ENCODE assay signal across 8 mouse cellular contexts in genomic region chrX:8192640-8193418, GRCm38 (mm10). TPM values are rescaled to one million over a fixed set of nuclear protein-coding genes. Genes with fewer than 3 reads are reported as not detected.
DNase-seq lines count a peak whose midpoint lies in the region; ATAC-seq and TF ChIP-seq lines count a peak whose summit lies in the region.

No protein-coding gene starts in this region.

- peak overlapping the region; percentile 41; the same call in 1 of the 2 replicates for H3K9ac ChIP-seq in hindbrain, postnatal 0 days (replicated peaks; ENCODE audit: low read length)

- no peaks in the 10 kb centered on the region for H3K36me3 ChIP-seq in hindbrain, postnatal 0 days (ENCODE audit: insufficient read depth, low read length)
- no peaks in the 10 kb centered on the region for H3K36me3 ChIP-seq in macrophage (ENCODE audit: inconsistent target)

- H3K9me3 ChIP-seq in hindbrain, postnatal 0 days (ENCODE audit: low read length), result no peaks in the 10 kb centered on the region

- peak; percentile 98 for ATAC-seq in hindbrain, postnatal 0 days

- H3K4me2 ChIP-seq in hindbrain, postnatal 0 days (ENCODE audit: low read depth, low read length), result peak overlapping the region; percentile 62

- H3K4me3 ChIP-seq in gastrocnemius, adult 2 months, result peak overlapping the region; percentile 84
- H3K4me3 ChIP-seq in hindbrain, postnatal 0 days (ENCODE audit: low read length), result peak overlapping the region; percentile 48
- H3K4me3 ChIP-seq in left cerebral cortex, adult 2 months, result peak overlapping the region; percentile 61
- H3K4me3 ChIP-seq in macrophage (ENCODE audit: inconsistent target), result peak overlapping the region; percentile 75

- no peaks in the 10 kb centered on the region for H3K27me3 ChIP-seq in hindbrain, postnatal 0 days (ENCODE audit: insufficient read depth, low read length)

- peak overlapping the region; percentile 86 for H3K27ac ChIP-seq in gastrocnemius, adult 2 months
- peak overlapping the region; percentile 64 for H3K27ac ChIP-seq in hindbrain, postnatal 0 days
- H3K27ac ChIP-seq in left cerebral cortex, adult 2 months, result peak overlapping the region; percentile 85
- H3K27ac ChIP-seq in macrophage, result peak overlapping the region; percentile 62

- peak; percentile 90 for DNase-seq in ZHBTc4 (ENCODE audit: low read depth, low spot score)
- peak; percentile 52 to 74 for DNase-seq in cerebellum, postnatal 4 days (ENCODE audit: low spot score in 2 of 2)
- DNase-seq in gastrocnemius, adult 2 months, result peak; percentile 87
- peak; percentile 88 for DNase-seq in hindbrain, postnatal 0 days (ENCODE audit: low spot score)
- DNase-seq in left cerebral cortex, adult 2 months (ENCODE audit: extremely low spot score in 1 of 2, low spot score in 2 of 2), result peak; percentile 70 to 78
- peak; percentile 63 for DNase-seq in retina, postnatal 7 days (ENCODE audit: low read depth, low spot score)
- DNase-seq in urinary bladder, adult 18-20 months (ENCODE audit: low spot score in 2 of 2), result peak; percentile 48 to 65

- 30% methylated on average over 38 of the region's 38 CpGs for WGBS in hindbrain, postnatal 0 days
- 17% methylated on average over 38 of the region's 38 CpGs for WGBS in macrophage (ENCODE audit: missing documents)

- H3K4me1 ChIP-seq in hindbrain, postnatal 0 days (ENCODE audit: insufficient read depth, low read length), result no peaks in the 10 kb centered on the region

- TF ChIP-seq CTCF in gastrocnemius, adult 2 months (IDR thresholded peaks at IDR 0.05), result no peak
- TF ChIP-seq CTCF in hindbrain, postnatal 0 days (IDR thresholded peaks at IDR 0.05; ENCODE audit: low read depth), result no peak
- no peak for TF ChIP-seq CTCF in left cerebral cortex, adult 2 months (IDR thresholded peaks at IDR 0.05)

- intact Hi-C loops in gastrocnemius, adult 2 months (cut with DNase I), result loop anchor here (10.0 kb wide), 1 partner anchor 52 kb away; no protein-coding TSS in a partner anchor
- intact Hi-C loops in left cerebral cortex, adult 2 months (cut with DNase I), result loop anchor here (2.0 kb wide), 1 partner anchor 26 kb away; no protein-coding TSS in a partner anchor

- peaks cover 24% of the 10 kb centered on the region for H3K79me2 ChIP-seq in macrophage (ENCODE audit: inconsistent target)

RNA-seq across cellular contexts. Expression of gene Ebp, which starts 0.5 kb away (rescaled TPM):
- 1 to 10 TPM; 9.2 to 9.3 TPM for total RNA-seq in gastrocnemius, adult 2 months (2021)
- total RNA-seq in hindbrain, postnatal 0 days (2014; rRNA removed), result 25.2 and 41.3 TPM in 2 replicates
- 29.8 and 30.2 TPM in 2 replicates for polyA plus RNA-seq in hindbrain, postnatal 0 days (2015; fragmentation: Nextera tagmentation; extraction: Ambion mirVana)
- total RNA-seq in left cerebral cortex, adult 2 months (2021), result 10 to 100 TPM; 34.8 to 35.7 TPM
- total RNA-seq in macrophage (2018; cell fraction: chromatin; rRNA removed), result 10 to 100 TPM in 11 of 26 experiments, 1 to 10 TPM in 14, not detected in 1; 1.3 to 24.8 (median 8.7) TPM
- total RNA-seq in macrophage (2018; cell fraction: cytosol; rRNA removed), result 10 to 100 TPM; 34.4 to 57.0 (median 41.1) TPM
- total RNA-seq in macrophage (2018; cell fraction: nucleus; rRNA removed), result 10 to 100 TPM in 25 of 26 experiments, 1 to 10 TPM in 1; 7.6 to 38.7 (median 24.2) TPM
- 45.9 to 52.0 TPM (median 47.6 TPM) in 3 replicates for polyA plus RNA-seq in macrophage (2018)

RNA-seq across cellular contexts. Expression of gene Porcn, which starts 13.5 kb away (rescaled TPM):
- total RNA-seq in gastrocnemius, adult 2 months (2021), result 1 to 10 TPM; 4.2 to 5.4 TPM
- total RNA-seq in hindbrain, postnatal 0 days (2014; rRNA removed), result 60.8 and 68.4 TPM in 2 replicates
- 49.2 and 49.3 TPM in 2 replicates for polyA plus RNA-seq in hindbrain, postnatal 0 days (2015; fragmentation: Nextera tagmentation; extraction: Ambion mirVana)
- 10 to 100 TPM; 74.7 to 84.7 TPM for total RNA-seq in left cerebral cortex, adult 2 months (2021)
- total RNA-seq in macrophage (2018; cell fraction: chromatin; rRNA removed), result 1 to 10 TPM; 1.1 to 4.6 (median 2.2) TPM
- total RNA-seq in macrophage (2018; cell fraction: cytosol; rRNA removed), result 1 to 10 TPM in 11 of 26 experiments, under 1 TPM in 15; 0.41 to 1.8 (median 0.93) TPM
- 1 to 10 TPM in 21 of 26 experiments, under 1 TPM in 5; 0.79 to 4.5 (median 1.7) TPM for total RNA-seq in macrophage (2018; cell fraction: nucleus; rRNA removed)
- polyA plus RNA-seq in macrophage (2018), result 0.90 to 1.2 TPM (median 0.98 TPM) in 3 replicates

RNA-seq across cellular contexts. Expression of gene Tbc1d25, which starts 16.8 kb away (rescaled TPM):
- 1 to 10 TPM; 3.1 to 3.2 TPM for total RNA-seq in gastrocnemius, adult 2 months (2021)
- total RNA-seq in hindbrain, postnatal 0 days (2014; rRNA removed), result 19.9 and 24.6 TPM in 2 replicates
- polyA plus RNA-seq in hindbrain, postnatal 0 days (2015; fragmentation: Nextera tagmentation; extraction: Ambion mirVana), result 15.8 and 17.4 TPM in 2 replicates
- total RNA-seq in left cerebral cortex, adult 2 months (2021), result 10 to 100 TPM; 14.5 to 16.6 TPM
- 10 to 100 TPM in 1 of 26 experiments, 1 to 10 TPM in 25; 1.9 to 11.3 (median 5.8) TPM for total RNA-seq in macrophage (2018; cell fraction: chromatin; rRNA removed)
- 1 to 10 TPM; 2.9 to 8.0 (median 6.3) TPM for total RNA-seq in macrophage (2018; cell fraction: cytosol; rRNA removed)
- total RNA-seq in macrophage (2018; cell fraction: nucleus; rRNA removed), result 10 to 100 TPM in 5 of 26 experiments, 1 to 10 TPM in 21; 4.0 to 12.5 (median 7.7) TPM
- polyA plus RNA-seq in macrophage (2018), result 5.8 to 6.8 TPM (median 6.5 TPM) in 3 replicates

RNA-seq across cellular contexts. Expression of gene Rbm3, which starts 47.1 kb away (rescaled TPM):
- total RNA-seq in gastrocnemius, adult 2 months (2021), result 10 to 100 TPM; 33.9 to 82.1 TPM
- 318 and 321 TPM in 2 replicates for total RNA-seq in hindbrain, postnatal 0 days (2014; rRNA removed)
- 496 and 521 TPM in 2 replicates for polyA plus RNA-seq in hindbrain, postnatal 0 days (2015; fragmentation: Nextera tagmentation; extraction: Ambion mirVana)
- 100 to 1,000 TPM in 1 of 2 experiments, 10 to 100 TPM in 1; 86.0 to 124 TPM for total RNA-seq in left cerebral cortex, adult 2 months (2021)
- total RNA-seq in macrophage (2018; cell fraction: chromatin; rRNA removed), result 100 to 1,000 TPM; 272 to 476 (median 351) TPM
- 100 to 1,000 TPM; 267 to 548 (median 365) TPM for total RNA-seq in macrophage (2018; cell fraction: cytosol; rRNA removed)
- total RNA-seq in macrophage (2018; cell fraction: nucleus; rRNA removed), result 100 to 1,000 TPM; 263 to 553 (median 338) TPM
- polyA plus RNA-seq in macrophage (2018), result 335 to 573 TPM (median 513 TPM) in 3 replicates

RNA-seq across cellular contexts. Expression of gene Ftsj1, which starts 59.4 kb away (rescaled TPM):
- total RNA-seq in gastrocnemius, adult 2 months (2021), result 10 to 100 TPM; 13.9 to 16.0 TPM
- 44.4 and 45.6 TPM in 2 replicates for total RNA-seq in hindbrain, postnatal 0 days (2014; rRNA removed)
- polyA plus RNA-seq in hindbrain, postnatal 0 days (2015; fragmentation: Nextera tagmentation; extraction: Ambion mirVana), result 38.1 and 39.8 TPM in 2 replicates
- 10 to 100 TPM; 23.8 to 24.3 TPM for total RNA-seq in left cerebral cortex, adult 2 months (2021)
- 10 to 100 TPM in 8 of 26 experiments, 1 to 10 TPM in 17, not detected in 1; 1.4 to 18.5 (median 6.5) TPM for total RNA-seq in macrophage (2018; cell fraction: chromatin; rRNA removed)
- 10 to 100 TPM in 1 of 26 experiments, 1 to 10 TPM in 25; 5.8 to 10.1 (median 7.7) TPM for total RNA-seq in macrophage (2018; cell fraction: cytosol; rRNA removed)
- 10 to 100 TPM in 1 of 26 experiments, 1 to 10 TPM in 25; 1.3 to 11.0 (median 3.4) TPM for total RNA-seq in macrophage (2018; cell fraction: nucleus; rRNA removed)
- polyA plus RNA-seq in macrophage (2018), result 8.2 to 10.3 TPM (median 8.3 TPM) in 3 replicates

Comparison
In these comparisons a context has a peak if more than half of its experiments do, and no peak if none do; other contexts are left out.
1. Peak in every context shown above with its lines: DNase-seq, ATAC-seq, H3K4me3 ChIP-seq and H3K27ac ChIP-seq.